Mouse (Mus musculus) MEL (cell line): Measurements from ENCODE around the gene Mul1. TPM values are rescaled to one million over a fixed set of nuclear protein-coding genes. Genes with fewer than 3 reads are reported as not detected.

Source experiments
- DNase-seq: peaks from one replicate; pipeline ENCODE4 v3.0.0; 2011; ENCODE audit warnings: low read depth, low spot score
- H3K27ac ChIP-seq: 2 replicates; pipeline ENCODE4 v1.5.1; 2012; ENCODE audit warnings: low read depth, mild to moderate bottlenecking, control low read depth, low read length, moderate library complexity; ENCODE audit not compliant: control insufficient read depth
- H3K27me3 ChIP-seq, 2 experiments: fragments of 150-350 bp in 1 of 2; sonication (generic) in 1 of 2; 2 replicates each; pipeline ENCODE4 v1.6.1; 2012; ENCODE audit warnings: low read length in 2 of 2, mild to moderate bottlenecking in 2 of 2, improper control_type of control experiment in 1 of 2, moderate library complexity in 1 of 2; ENCODE audit not compliant: insufficient read depth in 2 of 2, control insufficient read depth in 1 of 2
- H3K36me3 ChIP-seq, 2 experiments: 2 replicates each; pipeline ENCODE4 v1.6.1; 2012 to 2014; ENCODE audit warnings: low read length in 2 of 2, improper control_type of control experiment in 1 of 2, inconsistent platforms in 1 of 2, mild to moderate bottlenecking in 1 of 2; ENCODE audit not compliant: insufficient read depth in 2 of 2, control insufficient read depth in 1 of 2
- H3K4me1 ChIP-seq, 2 experiments: fragments of 150-350 bp in 1 of 2; sonication (generic) in 1 of 2; 2 replicates each; pipeline ENCODE4 v1.6.1; 2012; ENCODE audit warnings: low read length in 2 of 2, improper control_type of control experiment in 1 of 2, mild to moderate bottlenecking in 1 of 2; ENCODE audit not compliant: insufficient read depth in 2 of 2, control insufficient read depth in 1 of 2
- H3K4me3 ChIP-seq, 2 experiments: fragments of 150-350 bp in 1 of 2; sonication (generic) in 1 of 2; 2 replicates each; pipeline ENCODE4 v1.5.1; 2012; ENCODE audit warnings: low read depth in 2 of 2, low read length in 2 of 2, mild to moderate bottlenecking in 2 of 2, moderate library complexity in 2 of 2, control low read depth in 1 of 2, improper control_type of control experiment in 1 of 2; ENCODE audit not compliant: control insufficient read depth in 1 of 2, insufficient read depth in 1 of 2
- H3K79me2 ChIP-seq: 2 replicates; pipeline ENCODE4 v1.6.1; 2012; ENCODE audit warnings: mild to moderate bottlenecking, low read length, moderate library complexity; ENCODE audit not compliant: control insufficient read depth, poor library complexity, insufficient read depth
- H3K9ac ChIP-seq: 2 replicates; pipeline ENCODE4 v1.6.1; 2012; ENCODE audit warnings: low read depth, mild to moderate bottlenecking, control low read depth, low read length, moderate library complexity; ENCODE audit not compliant: control insufficient read depth, poor library complexity, severe bottlenecking
- H3K9me3 ChIP-seq: fragments of 150-350 bp; sonication (generic); replicated peaks from 2 replicates; pipeline ENCODE4 v1.6.1; 2012; ENCODE audit warnings: mild to moderate bottlenecking, low read length, improper control_type of control experiment, moderate library complexity; ENCODE audit not compliant: insufficient read depth
- BHLHE40 ChIP-seq: IDR thresholded peaks from 2 replicates; pipeline ENCODE4 v1.6.1; 2012; ENCODE audit warnings: low read depth, mild to moderate bottlenecking, inconsistent platforms, low read length, improper control_type of control experiment, borderline replicate concordance
- CHD2 ChIP-seq: IDR thresholded peaks from 2 replicates; pipeline ENCODE4 v1.6.1; 2011; ENCODE audit warnings: low read length, improper control_type of control experiment
- E2F4 ChIP-seq: IDR thresholded peaks from 2 replicates; pipeline ENCODE4 v1.6.1; 2011; ENCODE audit warnings: low read depth, low read length, improper control_type of control experiment, borderline replicate concordance
- ELF1 ChIP-seq: IDR thresholded peaks from 2 replicates; pipeline ENCODE4 v1.6.1; 2014; ENCODE audit warnings: low read depth, mild to moderate bottlenecking, inconsistent platforms, low read length, improper control_type of control experiment, moderate library complexity
- HCFC1 ChIP-seq: IDR thresholded peaks from 2 replicates; pipeline ENCODE4 v1.6.1; 2012; ENCODE audit warnings: low read depth, mild to moderate bottlenecking, inconsistent platforms, low read length, improper control_type of control experiment, moderate library complexity
- MAFK ChIP-seq: IDR thresholded peaks from 2 replicates; pipeline ENCODE4 v1.6.1; 2011; ENCODE audit warnings: low read depth, mild to moderate bottlenecking, low read length, improper control_type of control experiment, borderline replicate concordance
- MEF2A ChIP-seq: IDR thresholded peaks from 2 replicates; pipeline ENCODE4 v1.6.1; 2014; ENCODE audit warnings: low read depth, mild to moderate bottlenecking, inconsistent platforms, low read length, improper control_type of control experiment; ENCODE audit not compliant: poor library complexity, insufficient replicate concordance, severe bottlenecking; ENCODE audit errors: extremely low read depth
- MXI1 ChIP-seq: IDR thresholded peaks from 2 replicates; pipeline ENCODE4 v1.6.1; 2011; ENCODE audit warnings: mild to moderate bottlenecking, low read depth, low read length, improper control_type of control experiment
- NELFE ChIP-seq: IDR thresholded peaks from 2 replicates; pipeline ENCODE4 v1.6.1; 2011; ENCODE audit warnings: low read depth, low read length, improper control_type of control experiment
- POLR2AphosphoS5 ChIP-seq: IDR thresholded peaks from 2 replicates; pipeline ENCODE4 v1.6.1; 2012; ENCODE audit warnings: low read depth, borderline replicate concordance, mild to moderate bottlenecking, inconsistent platforms, low read length, moderate library complexity, mixed read lengths
- RAD21 ChIP-seq: IDR thresholded peaks from 2 replicates; pipeline ENCODE4 v1.6.1; 2011; ENCODE audit warnings: mild to moderate bottlenecking, low read depth, low read length, improper control_type of control experiment
- SIN3A ChIP-seq: IDR thresholded peaks from 2 replicates; pipeline ENCODE4 v1.6.1; 2012; ENCODE audit warnings: low read length, improper control_type of control experiment, inconsistent platforms
- SMC3 ChIP-seq: IDR thresholded peaks from 2 replicates; pipeline ENCODE4 v1.6.1; 2011; ENCODE audit warnings: low read depth, low read length, improper control_type of control experiment
- TAL1 ChIP-seq: IDR thresholded peaks from 2 replicates; pipeline ENCODE4 v1.6.1; 2012; ENCODE audit warnings: mild to moderate bottlenecking, inconsistent platforms, low read length, moderate library complexity, mixed read lengths
- UBTF ChIP-seq: IDR thresholded peaks from 2 replicates; pipeline ENCODE4 v1.6.1; 2012; ENCODE audit warnings: low read depth, mild to moderate bottlenecking, inconsistent platforms, low read length, improper control_type of control experiment, moderate library complexity, borderline replicate concordance; ENCODE audit not compliant: insufficient read depth
- ZKSCAN1 ChIP-seq: IDR thresholded peaks from 2 replicates; pipeline ENCODE4 v1.6.1; 2012; ENCODE audit warnings: low read depth, mild to moderate bottlenecking, inconsistent platforms, low read length, improper control_type of control experiment, moderate library complexity
- ZMIZ1 ChIP-seq: IDR thresholded peaks from 2 replicates; pipeline ENCODE4 v1.6.1; 2012; ENCODE audit warnings: low read depth, mild to moderate bottlenecking, inconsistent platforms, low read length, improper control_type of control experiment, moderate library complexity
- polyA plus RNA-seq, 2 experiments: library from polyadenylated mRNA; stranded (reverse) in 1 of 2; unstranded in 1 of 2; fragments of >175 nt in 1 of 2; fragments of >200 nt in 1 of 2; gene quantifications; 2 replicates each; pipeline versions ENCODE4 v1.2.1 to v1.2.4; 2012; ENCODE audit warnings: low replicate concordance in 2 of 2, low read depth in 1 of 2; ENCODE audit not compliant: insufficient read length in 2 of 2, insufficient read depth in 1 of 2, missing spikeins in 1 of 2
- total RNA-seq: library from RNA; depleted of rRNA; stranded (reverse); fragments of 300-350 nt; gene quantifications from 2 replicates; pipeline ENCODE4 v1.2.3, GENCODE M21; 2012

Mul1 gene
- total and polyA plus RNA-seq, 3 experiments = 31.3 to 31.9 TPM; not detected in 1

DNA sequence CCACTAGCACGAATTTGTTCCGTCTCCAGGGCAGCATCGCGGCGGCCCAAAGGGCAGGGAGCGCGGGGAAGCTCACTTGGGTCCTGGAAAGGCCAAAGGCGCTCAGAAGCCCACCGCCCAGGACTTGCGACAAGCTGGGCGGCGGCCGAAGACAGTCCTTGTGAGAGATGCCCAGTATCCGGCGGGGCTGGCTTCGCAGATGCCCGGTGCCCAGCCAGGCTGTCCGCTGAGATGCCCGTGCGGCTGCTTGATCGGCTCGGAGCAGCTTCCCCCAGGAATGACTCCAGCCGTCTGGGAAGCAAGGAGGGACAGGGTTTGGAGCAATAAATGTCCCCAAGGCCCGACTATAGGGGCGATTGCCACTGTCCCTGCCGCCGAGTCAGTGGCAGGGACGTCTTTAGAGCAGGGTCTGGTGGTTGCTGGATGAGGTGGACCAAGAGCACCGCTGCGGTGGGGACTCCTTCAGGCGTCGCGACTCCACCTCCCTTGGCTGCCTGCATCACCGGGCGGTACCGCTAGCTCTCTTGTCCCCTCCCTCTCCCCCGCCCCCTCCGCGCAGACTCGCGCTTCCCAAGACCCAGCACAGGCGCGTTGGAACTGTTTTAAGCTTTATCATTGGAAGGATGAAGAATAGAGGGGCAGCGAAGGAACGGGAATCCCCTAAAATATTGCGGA lies 38.4 kb upstream of the Mul1 start, which contains the start of gene Fam43b:
TSS of gene Fam43b (minus strand) at position 558 of the 675 bp plus-strand sequence.
- H3K9me3 ChIP-seq = no peaks in the 10 kb centered on the region
- no peaks in the 10 kb centered on the region for H3K79me2 ChIP-seq
- H3K27ac ChIP-seq = no peak within 1 kb of the TSS
- no peak for TF ChIP-seq MEF2A
- no peak for TF ChIP-seq UBTF
- no peak for TF ChIP-seq RAD21
- no peak for TF ChIP-seq MXI1
- no peak for TF ChIP-seq MAFK
- TF ChIP-seq POLR2AphosphoS5 = no peak
- TF ChIP-seq ELF1 = no peak
- no peak for TF ChIP-seq ZKSCAN1
- no peak for TF ChIP-seq NELFE
- TF ChIP-seq BHLHE40 = no peak
- no peak for TF ChIP-seq SIN3A
- TF ChIP-seq ZMIZ1 = no peak
- TF ChIP-seq TAL1 = no peak
- TF ChIP-seq HCFC1 = no peak
- TF ChIP-seq, all 39 proteins: peak for 0
- H3K36me3 ChIP-seq = no peaks in the 10 kb centered on the region
- H3K4me3 ChIP-seq = no peak within 1 kb of the TSS
- no peak for DNase-seq
- no peaks in the 10 kb centered on the region for H3K4me1 ChIP-seq
- no peaks in the 10 kb centered on the region for H3K27me3 ChIP-seq
- no peak within 1 kb of the TSS for H3K9ac ChIP-seq

DNA sequence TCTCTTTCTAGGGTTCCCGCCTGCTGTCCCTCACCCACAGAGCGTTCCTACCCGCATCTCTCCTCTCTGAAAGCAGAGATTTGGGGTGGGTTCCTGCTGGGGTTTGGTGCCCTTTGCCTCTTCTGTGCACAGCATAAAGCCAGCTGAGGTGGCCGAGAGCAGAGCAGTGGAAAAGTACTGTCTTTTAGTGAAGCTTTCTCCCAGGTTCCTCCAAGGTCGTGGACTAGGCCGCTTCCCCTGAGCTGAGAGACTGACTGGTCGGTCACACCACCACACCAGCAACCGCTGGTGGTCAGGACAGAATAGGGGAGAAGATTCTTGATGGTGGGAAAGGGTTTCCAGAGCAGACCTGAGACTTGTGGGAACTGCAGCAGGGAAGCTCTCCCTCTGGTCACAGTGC lies 37.8 kb upstream of the Mul1 start:
- Histone ChIP-seq H3K4me1 (no peaks in the 10 kb centered on the region), H3K4me3 (no peak overlapping the region), H3K27ac (no peak overlapping the region), H3K27me3 (no peaks in the 10 kb centered on the region; a peak in 1 of 4 replicates), H3K9me3 (no peaks in the 10 kb centered on the region), H3K79me2 (no peaks in the 10 kb centered on the region), H3K9ac (no peak overlapping the region), H3K36me3 (no peaks in the 10 kb centered on the region)
- no peak for DNase-seq
- TF ChIP-seq MEF2A = no peak
- no peak for TF ChIP-seq TAL1
- no peak for TF ChIP-seq MAFK
- no peak for TF ChIP-seq SMC3
- no peak for TF ChIP-seq CHD2
- TF ChIP-seq E2F4 = no peak
- TF ChIP-seq, all 39 proteins: peak for 0
